Mouse (Mus musculus) liver, embryonic 16.5 days (tissue): ENCODE measurements around the gene Rfwd3. TPM values are rescaled to one million over a fixed set of nuclear protein-coding genes. Genes with fewer than 3 reads are reported as not detected.

Experiments
- ATAC-seq: fragments of 200-750 bp; cut with Nextera tagmentation; 2 replicates; pipeline ENCODE4 v1.8.0; 2017; ENCODE audit warnings: low read depth, mild to moderate bottlenecking, moderate number of reproducible peaks, moderate library complexity
- H3K27ac ChIP-seq: fragments of 300-500 bp; sonication (generic); 2 replicates; pipeline ENCODE4 v1.5.1; 2014; ENCODE audit warnings: mild to moderate bottlenecking, low read length
- H3K27me3 ChIP-seq: fragments of 300-500 bp; sonication (generic); 2 replicates; pipeline ENCODE4 v1.6.1; 2014; ENCODE audit warnings: low read depth, low read length, mixed read lengths; ENCODE audit not compliant: control insufficient read depth, insufficient read depth
- H3K36me3 ChIP-seq: fragments of 300-500 bp; sonication (generic); 2 replicates; pipeline ENCODE4 v1.6.1; 2014; ENCODE audit warnings: mild to moderate bottlenecking; ENCODE audit not compliant: control insufficient read depth, insufficient read depth
- H3K4me1 ChIP-seq: fragments of 300-500 bp; sonication (generic); 2 replicates; pipeline ENCODE4 v1.6.1; 2014; ENCODE audit warnings: low read depth, low read length, mixed read lengths; ENCODE audit not compliant: control insufficient read depth
- H3K4me2 ChIP-seq: fragments of 300-500 bp; sonication (generic); 2 replicates; pipeline ENCODE4 v1.6.1; 2014; ENCODE audit warnings: low read depth, low read length, mixed read lengths
- H3K4me3 ChIP-seq: fragments of 300-500 bp; sonication (generic); 2 replicates; pipeline ENCODE4 v1.5.1; 2014; ENCODE audit warnings: low read depth, mild to moderate bottlenecking, low read length
- H3K9ac ChIP-seq: fragments of 300-500 bp; sonication (generic); 2 replicates; pipeline ENCODE4 v1.6.1; 2014; ENCODE audit warnings: low read depth, low read length
- H3K9me3 ChIP-seq: fragments of 300-500 bp; sonication (generic); replicated peaks from 2 replicates; pipeline ENCODE4 v1.6.1; 2016; ENCODE audit warnings: low read length; ENCODE audit not compliant: control insufficient read depth
- WGBS: fragments of 180-500 bp; shearing (Covaris S2); extraction: QIAGEN DNeasy Blood & Tissue Kit; methylation state at CpG from one replicate; pipeline ENCODE4 v1.1.7; 2014; ENCODE audit not compliant: insufficient replicate concordance; 5-methylcytosine and 5-hydroxymethylcytosine counted together
- polyA plus RNA-seq: library from polyadenylated mRNA; unstranded; fragments of >200 nt; fragmentation: Nextera tagmentation; extraction: Ambion mirVana; gene quantifications from 2 replicates; pipeline ENCODE4 v1.2.1, GENCODE M21; 2015

Rfwd3 gene
- polyA plus RNA-seq: 44.6 and 48.2 TPM in 2 replicates

GRCm38 (mm10) chr8:111299821-111300568 is at the start of gene Rfwd3:
Gene Rfwd3, minus strand, starts transcription at chr8:111300222.
- Histone ChIP-seq H3K4me2 (peak within 1 kb of the TSS; percentile 74), H3K4me3 (peak within 1 kb of the TSS; percentile 87), H3K27ac (peak within 1 kb of the TSS; percentile 91), H3K27me3 (no peaks in the 10 kb centered on the region), H3K4me1 (peaks cover 9% of the 10 kb centered on the region), H3K9me3 (no peaks in the 10 kb centered on the region), H3K36me3 (peaks cover 16% of the 10 kb centered on the region), H3K9ac (peak within 1 kb of the TSS; percentile 95)
- under 1% methylated on average over 54 of the region's 67 CpGs for WGBS
- ATAC-seq: peak; percentile 99

- 6% methylated on average over 5 of the region's 5 CpGs for WGBS
- no peak for ATAC-seq
Observed at GRCm38 (mm10) chr8:111343225-111343624, 43.2 kb upstream of the Rfwd3 start.

GRCm38 (mm10) chr8:111340186-111340585 is 40.2 kb upstream of the Rfwd3 start:
- Histone ChIP-seq H3K9ac (no peak overlapping the region), H3K4me1 (peaks cover 3% of the 10 kb centered on the region; the same call in 1 of the 2 replicates), H3K36me3 (no peaks in the 10 kb centered on the region), H3K4me3 (no peak overlapping the region), H3K9me3 (no peaks in the 10 kb centered on the region), H3K27ac (no peak overlapping the region), H3K4me2 (no peak overlapping the region), H3K27me3 (no peaks in the 10 kb centered on the region; the same call in 1 of the 2 replicates)
- no peak for ATAC-seq
- WGBS: 65% methylated on average over 3 of the region's 3 CpGs

More at GRCm38 (mm10) chr8:111343225-111343624, 43.2 kb upstream of the Rfwd3 start:
- no peaks in the 10 kb centered on the region; the same call in 1 of the 2 replicates for H3K27me3 ChIP-seq
- no peak overlapping the region for H3K4me3 ChIP-seq
- no peak overlapping the region for H3K9ac ChIP-seq
- H3K36me3 ChIP-seq: no peaks in the 10 kb centered on the region
- H3K4me1 ChIP-seq: peaks cover 3% of the 10 kb centered on the region; the same call in 1 of the 2 replicates
- H3K27ac ChIP-seq: no peak overlapping the region
- no peaks in the 10 kb centered on the region for H3K9me3 ChIP-seq
- no peak overlapping the region for H3K4me2 ChIP-seq

- 21% methylated on average over 12 of the region's 12 CpGs for WGBS
Observed at GRCm38 (mm10) chr8:111338370-111339208, 38.6 kb upstream of the Rfwd3 start.

GRCm38 (mm10) chr8:111337890-111338347 is 37.9 kb upstream of the Rfwd3 start, which contains the start of gene Mlkl:
Gene Mlkl, minus strand, starts transcription at chr8:111338177.
- peak within 1 kb of the TSS; percentile 26 for H3K27ac ChIP-seq
- ATAC-seq: 0 out of 2 replicates have a peak, but pooled peaks have one; percentile 37
- peak within 1 kb of the TSS; percentile 52 for H3K9ac ChIP-seq

More at GRCm38 (mm10) chr8:111338370-111339208, 38.6 kb upstream of the Rfwd3 start:
- Histone ChIP-seq H3K9me3 (no peaks in the 10 kb centered on the region), H3K4me1 (peaks cover 3% of the 10 kb centered on the region; the same call in 1 of the 2 replicates), H3K4me2 (peak overlapping the region; percentile 75), H3K27me3 (no peaks in the 10 kb centered on the region; the same call in 1 of the 2 replicates), H3K4me3 (peak overlapping the region; percentile 61), H3K27ac (peak overlapping the region; percentile 26; the same call in 1 of the 2 replicates), H3K9ac (no peak overlapping the region; the same call in 1 of the 2 replicates), H3K36me3 (no peaks in the 10 kb centered on the region)
- no peak for ATAC-seq

GRCm38 (mm10) chr8:111337311-111337889 is 37.4 kb upstream of the Rfwd3 start:
- Histone ChIP-seq H3K4me2 (peak overlapping the region; percentile 75), H3K4me1 (peaks cover 3% of the 10 kb centered on the region; the same call in 1 of the 2 replicates), H3K27ac (peak overlapping the region; percentile 21; the same call in 1 of the 2 replicates), H3K27me3 (no peaks in the 10 kb centered on the region; the same call in 1 of the 2 replicates), H3K9me3 (no peaks in the 10 kb centered on the region), H3K36me3 (no peaks in the 10 kb centered on the region), H3K4me3 (peak overlapping the region; percentile 61), H3K9ac (peak overlapping the region; percentile 52)
- WGBS: 8% methylated on average over 17 of the region's 17 CpGs
- ATAC-seq: 0 out of 2 replicates have a peak, but pooled peaks have one; percentile 35

More at GRCm38 (mm10) chr8:111337890-111338347, 37.9 kb upstream of the Rfwd3 start, which contains the start of gene Mlkl:
- H3K4me3 ChIP-seq: peak within 1 kb of the TSS; percentile 61
- H3K9me3 ChIP-seq: no peaks in the 10 kb centered on the region
- under 1% methylated on average over 29 of the region's 29 CpGs for WGBS
- H3K36me3 ChIP-seq: no peaks in the 10 kb centered on the region
- peaks cover 3% of the 10 kb centered on the region; the same call in 1 of the 2 replicates for H3K4me1 ChIP-seq
- H3K4me2 ChIP-seq: peak within 1 kb of the TSS; percentile 75
- no peaks in the 10 kb centered on the region; the same call in 1 of the 2 replicates for H3K27me3 ChIP-seq

GRCm38 (mm10) chr8:111336692-111337091 is 36.7 kb upstream of the Rfwd3 start:
- no peak overlapping the region for H3K27ac ChIP-seq
- H3K27me3 ChIP-seq: no peaks in the 10 kb centered on the region; the same call in 1 of the 2 replicates
- H3K36me3 ChIP-seq: no peaks in the 10 kb centered on the region
- 65% methylated on average over 4 of the region's 4 CpGs for WGBS
- peaks cover 3% of the 10 kb centered on the region; the same call in 1 of the 2 replicates for H3K4me1 ChIP-seq
- no peak overlapping the region for H3K9ac ChIP-seq
- no peak for ATAC-seq
- no peaks in the 10 kb centered on the region for H3K9me3 ChIP-seq
- 0 out of 2 replicates have a peak overlapping the region, but pooled peaks have one; percentile 75 for H3K4me2 ChIP-seq
- H3K4me3 ChIP-seq: no peak overlapping the region

GRCm38 (mm10) chr8:111325222-111325790 is 25.3 kb upstream of the Rfwd3 start:
- Histone ChIP-seq H3K9me3 (no peaks in the 10 kb centered on the region), H3K27me3 (no peaks in the 10 kb centered on the region), H3K4me1 (no peaks in the 10 kb centered on the region), H3K27ac (no peak overlapping the region), H3K4me2 (no peak overlapping the region), H3K9ac (no peak overlapping the region), H3K4me3 (no peak overlapping the region), H3K36me3 (no peaks in the 10 kb centered on the region)
- ATAC-seq: no peak
- WGBS: 45% methylated on average over 6 of the region's 6 CpGs
